Mouse (Mus musculus): ENCODE data around the gene Olfr557. TPM values are rescaled to one million over a fixed set of nuclear protein-coding genes. Genes with fewer than 3 reads are reported as not detected.

Olfr557 gene
- polyA plus RNA-seq, 1 experiment from 2014 or later: not detected

DNA sequence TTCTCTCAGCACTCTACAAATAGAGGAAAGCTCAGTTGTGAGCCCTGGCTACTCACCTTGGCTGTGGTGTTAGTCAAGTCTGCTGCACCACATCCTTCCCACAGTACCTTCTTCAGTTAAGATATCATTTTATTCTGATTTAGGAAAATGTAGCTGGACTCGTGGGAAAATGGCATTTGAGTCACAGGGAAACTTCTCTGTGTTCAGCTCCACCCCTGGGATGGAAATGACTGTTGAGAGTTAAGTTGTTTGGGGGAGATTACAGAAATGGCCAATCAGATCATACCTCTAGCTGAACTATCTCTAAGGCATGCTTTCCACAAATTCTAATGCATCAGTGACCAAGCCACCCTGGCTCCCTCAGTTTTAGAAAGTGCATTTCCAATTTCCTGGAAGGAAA is 23.3 kb downstream of the Olfr557 start, which contains the start of gene Olfr33:
Olfr33 (minus strand) TSS at position 101 of the 400 bp plus-strand sequence.
- Histone ChIP-seq H3K4me3 (ENCODE audit: low read length) (no peak within 1 kb of the TSS), H3K27me3 (ENCODE audit: control insufficient read depth, insufficient read depth, low read depth, low read length) (no peaks in the 10 kb centered on the region), H3K27ac (ENCODE audit: low read length) (no peak within 1 kb of the TSS), H3K36me3 (ENCODE audit: control insufficient read depth, insufficient read depth, low read length) (no peaks in the 10 kb centered on the region), H3K4me1 (replicated peaks; ENCODE audit: control insufficient read depth, insufficient read depth, low read length) (no peaks in the 10 kb centered on the region), H3K4me2 (ENCODE audit: low read depth, low read length) (no peak within 1 kb of the TSS), H3K9ac (ENCODE audit: low read length) (no peak within 1 kb of the TSS), H3K9me3 (ENCODE audit: control insufficient read depth, low read length) (no peaks in the 10 kb centered on the region)
- 29% methylated on average over 1 of the region's 1 CpGs for WGBS
- ATAC-seq (ENCODE audit: low read depth): no peak

GRCm38 (mm10) chr7:102727391-102727790 is 31.7 kb downstream of the Olfr557 start, which contains the start of gene Olfr559:
Gene Olfr559 (minus strand): TSS chr7:102727491.
- Histone ChIP-seq H3K4me2 (ENCODE audit: low read depth, low read length) (no peak within 1 kb of the TSS), H3K4me1 (replicated peaks; ENCODE audit: control insufficient read depth, insufficient read depth, low read length) (no peaks in the 10 kb centered on the region), H3K27me3 (ENCODE audit: control insufficient read depth, insufficient read depth, low read depth, low read length) (no peaks in the 10 kb centered on the region), H3K36me3 (ENCODE audit: control insufficient read depth, insufficient read depth, low read length) (no peaks in the 10 kb centered on the region), H3K9me3 (ENCODE audit: control insufficient read depth, low read length) (no peaks in the 10 kb centered on the region), H3K4me3 (ENCODE audit: low read length) (no peak within 1 kb of the TSS), H3K9ac (ENCODE audit: low read length) (no peak within 1 kb of the TSS), H3K27ac (ENCODE audit: low read length) (no peak within 1 kb of the TSS)
- ATAC-seq (ENCODE audit: low read depth): no peak

DNA sequence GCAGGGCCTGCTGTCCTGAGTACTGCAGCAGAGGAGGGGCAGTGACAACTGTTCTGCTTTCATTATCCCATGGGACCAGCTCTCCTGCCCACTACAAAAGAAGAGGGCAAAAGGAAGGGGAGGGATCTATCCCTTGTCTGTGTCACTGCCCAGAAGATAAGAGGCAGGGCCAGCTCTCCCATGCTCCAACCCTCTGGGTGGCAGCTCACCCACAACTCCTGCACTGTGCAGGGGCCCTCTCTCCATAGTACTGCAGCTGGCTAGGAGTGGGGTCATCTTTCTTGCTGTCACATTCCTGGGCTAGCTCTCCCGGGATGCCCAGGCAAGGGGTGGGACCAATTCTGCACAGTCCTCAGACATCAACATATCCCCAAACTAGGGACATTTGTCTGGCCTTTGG is 38.1 kb downstream of the Olfr557 start:
- Histone ChIP-seq H3K9ac (ENCODE audit: low read length) (no peak overlapping the region), H3K27me3 (ENCODE audit: control insufficient read depth, insufficient read depth, low read depth, low read length) (no peaks in the 10 kb centered on the region), H3K36me3 (ENCODE audit: control insufficient read depth, insufficient read depth, low read length) (no peaks in the 10 kb centered on the region), H3K9me3 (ENCODE audit: control insufficient read depth, low read length) (no peaks in the 10 kb centered on the region), H3K4me2 (ENCODE audit: low read depth, low read length) (no peak overlapping the region), H3K27ac (ENCODE audit: low read length) (no peak overlapping the region), H3K4me1 (replicated peaks; ENCODE audit: control insufficient read depth, insufficient read depth, low read length) (no peaks in the 10 kb centered on the region), H3K4me3 (ENCODE audit: low read length) (no peak overlapping the region)
- 7% methylated on average over 1 of the region's 1 CpGs for WGBS
- ATAC-seq (ENCODE audit: low read depth): no peak

DNA sequence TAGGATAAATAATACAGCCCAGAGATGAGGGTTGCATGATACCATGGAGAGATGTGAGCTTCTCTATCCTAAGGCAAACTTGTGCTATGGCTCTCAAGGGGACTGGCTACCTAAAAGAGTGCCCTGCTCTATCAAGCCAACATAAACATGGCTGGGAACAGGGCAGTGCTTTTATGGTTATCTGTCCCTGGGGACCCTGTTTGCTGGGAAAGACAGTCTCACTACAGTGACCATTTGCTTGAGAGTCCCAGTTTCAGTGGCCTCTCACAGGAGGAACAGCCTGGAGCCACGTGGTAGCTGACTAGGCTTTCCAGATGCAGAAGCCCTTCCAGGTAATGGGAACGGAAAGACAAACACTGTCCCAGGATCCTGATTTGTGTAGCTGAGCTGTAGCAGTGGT is 42.0 kb downstream of the Olfr557 start:
- Histone ChIP-seq H3K9me3 (ENCODE audit: control insufficient read depth, low read length) (no peaks in the 10 kb centered on the region), H3K4me3 (ENCODE audit: low read length) (no peak overlapping the region), H3K27ac (ENCODE audit: low read length) (no peak overlapping the region), H3K36me3 (ENCODE audit: control insufficient read depth, insufficient read depth, low read length) (no peaks in the 10 kb centered on the region), H3K4me2 (ENCODE audit: low read depth, low read length) (no peak overlapping the region), H3K4me1 (replicated peaks; ENCODE audit: control insufficient read depth, insufficient read depth, low read length) (no peaks in the 10 kb centered on the region), H3K9ac (ENCODE audit: low read length) (no peak overlapping the region), H3K27me3 (ENCODE audit: control insufficient read depth, insufficient read depth, low read depth, low read length) (no peaks in the 10 kb centered on the region)
- 45% methylated on average over 2 of the region's 2 CpGs for WGBS
- no peak for ATAC-seq (ENCODE audit: low read depth)

Other genes starting within 250 kb of the Olfr557 start
- gene Olfr543, start 214.2 kb upstream of the Olfr557 start, polyA plus RNA-seq (2015; fragmentation: Nextera tagmentation; extraction: Ambion mirVana): 0.18 TPM in 1 of 2 replicates, not detected in the other
- gene Olfr544, start 207.6 kb upstream of the Olfr557 start, polyA plus RNA-seq (2015; fragmentation: Nextera tagmentation; extraction: Ambion mirVana): 0.06 and 0.08 TPM in 2 replicates
- gene Olfr545, start 196.3 kb upstream of the Olfr557 start, polyA plus RNA-seq (2015; fragmentation: Nextera tagmentation; extraction: Ambion mirVana): not detected in 2 replicates
- not detected in 2 replicates for gene Olfr547, start 161.2 kb upstream of the Olfr557 start, polyA plus RNA-seq (2015; fragmentation: Nextera tagmentation; extraction: Ambion mirVana)
- not detected in 2 replicates for gene Olfr548-ps1, start 155.0 kb upstream of the Olfr557 start, polyA plus RNA-seq (2015; fragmentation: Nextera tagmentation; extraction: Ambion mirVana)
- not detected in 2 replicates for gene Olfr549, start 146.0 kb upstream of the Olfr557 start, polyA plus RNA-seq (2015; fragmentation: Nextera tagmentation; extraction: Ambion mirVana)
- 1.1 TPM in 2 replicates for gene Trim21, start 130.4 kb upstream of the Olfr557 start, polyA plus RNA-seq (2015; fragmentation: Nextera tagmentation; extraction: Ambion mirVana)
- not detected in 2 replicates for gene Olfr550, start 124.5 kb upstream of the Olfr557 start, polyA plus RNA-seq (2015; fragmentation: Nextera tagmentation; extraction: Ambion mirVana)
- gene Olfr551, start 104.0 kb upstream of the Olfr557 start, polyA plus RNA-seq (2015; fragmentation: Nextera tagmentation; extraction: Ambion mirVana): not detected in 2 replicates
- not detected in 2 replicates for gene Olfr552, start 98.1 kb upstream of the Olfr557 start, polyA plus RNA-seq (2015; fragmentation: Nextera tagmentation; extraction: Ambion mirVana)
- gene Olfr553, start 77.7 kb upstream of the Olfr557 start, polyA plus RNA-seq (2015; fragmentation: Nextera tagmentation; extraction: Ambion mirVana): not detected in 2 replicates
- not detected in 2 replicates for gene Olfr554, start 57.5 kb upstream of the Olfr557 start, polyA plus RNA-seq (2015; fragmentation: Nextera tagmentation; extraction: Ambion mirVana)
- not detected in 2 replicates for gene Olfr555, start 37.1 kb upstream of the Olfr557 start, polyA plus RNA-seq (2015; fragmentation: Nextera tagmentation; extraction: Ambion mirVana)
- gene Olfr556, start 31.0 kb upstream of the Olfr557 start, polyA plus RNA-seq (2015; fragmentation: Nextera tagmentation; extraction: Ambion mirVana): not detected in 2 replicates
- 15.6 and 17.3 TPM in 2 replicates for gene Trim68, start 8.6 kb upstream of the Olfr557 start, polyA plus RNA-seq (2015; fragmentation: Nextera tagmentation; extraction: Ambion mirVana)
- gene Olfr558, start 6.3 kb downstream of the Olfr557 start, polyA plus RNA-seq (2015; fragmentation: Nextera tagmentation; extraction: Ambion mirVana): 0.47 and 0.48 TPM in 2 replicates
- gene Olfr33, start 23.2 kb downstream of the Olfr557 start, polyA plus RNA-seq (2015; fragmentation: Nextera tagmentation; extraction: Ambion mirVana): not detected in 2 replicates
- gene Olfr559, start 31.6 kb downstream of the Olfr557 start, polyA plus RNA-seq (2015; fragmentation: Nextera tagmentation; extraction: Ambion mirVana): not detected in 2 replicates
- gene Olfr560, start 63.5 kb downstream of the Olfr557 start, polyA plus RNA-seq (2015; fragmentation: Nextera tagmentation; extraction: Ambion mirVana): not detected in 2 replicates
- gene Olfr78, start 63.6 kb downstream of the Olfr557 start, polyA plus RNA-seq (2015; fragmentation: Nextera tagmentation; extraction: Ambion mirVana): 0.23 and 0.25 TPM in 2 replicates
- not detected in 2 replicates for gene Olfr561, start 75.3 kb downstream of the Olfr557 start, polyA plus RNA-seq (2015; fragmentation: Nextera tagmentation; extraction: Ambion mirVana)
- not detected in 2 replicates for gene Olfr564, start 107.6 kb downstream of the Olfr557 start, polyA plus RNA-seq (2015; fragmentation: Nextera tagmentation; extraction: Ambion mirVana)
- not detected in 2 replicates for gene Olfr566, start 162.9 kb downstream of the Olfr557 start, polyA plus RNA-seq (2015; fragmentation: Nextera tagmentation; extraction: Ambion mirVana)
- gene Olfr568, start 181.2 kb downstream of the Olfr557 start, polyA plus RNA-seq (2015; fragmentation: Nextera tagmentation; extraction: Ambion mirVana): not detected in 2 replicates
- gene Olfr569, start 195.0 kb downstream of the Olfr557 start, polyA plus RNA-seq (2015; fragmentation: Nextera tagmentation; extraction: Ambion mirVana): not detected in 2 replicates
- gene Olfr570, start 198.7 kb downstream of the Olfr557 start, polyA plus RNA-seq (2015; fragmentation: Nextera tagmentation; extraction: Ambion mirVana): not detected in 2 replicates
- gene Olfr571, start 221.6 kb downstream of the Olfr557 start, polyA plus RNA-seq (2015; fragmentation: Nextera tagmentation; extraction: Ambion mirVana): not detected in 2 replicates
- gene Olfr572, start 228.5 kb downstream of the Olfr557 start, polyA plus RNA-seq (2015; fragmentation: Nextera tagmentation; extraction: Ambion mirVana): not detected in 2 replicates
- gene Olfr573-ps1, start 246.7 kb downstream of the Olfr557 start, polyA plus RNA-seq (2015; fragmentation: Nextera tagmentation; extraction: Ambion mirVana): not detected in 2 replicates